Mouse (Mus musculus): ENCODE results near the gene Nacc2.
A peak's percentile ranks its signal among the peaks of the same experiment; 100 is the strongest.

The Nacc2 gene

GRCm38 (mm10) chr2:26056226-26056625 lies 66.8 kb downstream of the Nacc2 start:
- DNase-seq (ENCODE audit: low spot score in 2 of 2) = no peak

GRCm38 (mm10) chr2:26055747-26056102 lies 67.3 kb downstream of the Nacc2 start:
- no peak for DNase-seq (ENCODE audit: low spot score in 2 of 2)

- peak; percentile 34 to 59 for DNase-seq (ENCODE audit: low spot score in 2 of 2)
Observed at GRCm38 (mm10) chr2:26055046-26055746, 67.8 kb downstream of the Nacc2 start.

- no peak for DNase-seq (ENCODE audit: low spot score in 2 of 2)
Observed at GRCm38 (mm10) chr2:26052806-26053205, 70.2 kb downstream of the Nacc2 start.

GRCm38 (mm10) chr2:26048816-26049215 lies 74.2 kb downstream of the Nacc2 start:
- no peak for DNase-seq (ENCODE audit: low spot score in 2 of 2)

GRCm38 (mm10) chr2:26044216-26044615 lies 78.8 kb downstream of the Nacc2 start:
- no peak for DNase-seq (ENCODE audit: low spot score in 2 of 2)

- no peak for DNase-seq (ENCODE audit: low spot score in 2 of 2)
Observed at GRCm38 (mm10) chr2:26042603-26043002, 80.4 kb downstream of the Nacc2 start.

GRCm38 (mm10) chr2:26041163-26041810 lies 81.7 kb downstream of the Nacc2 start:
- DNase-seq (ENCODE audit: low spot score in 2 of 2) = no peak

GRCm38 (mm10) chr2:26039951-26040350 lies 83.1 kb downstream of the Nacc2 start:
- DNase-seq (ENCODE audit: low spot score in 2 of 2) = peak; percentile 64

- DNase-seq (ENCODE audit: low spot score in 2 of 2) = no peak
Observed at GRCm38 (mm10) chr2:26037386-26037785, 85.6 kb downstream of the Nacc2 start.

GRCm38 (mm10) chr2:26034344-26035050 lies 88.5 kb downstream of the Nacc2 start:
- DNase-seq (ENCODE audit: low spot score in 2 of 2) = no peak

- no peak for DNase-seq (ENCODE audit: low spot score in 2 of 2)
Observed at GRCm38 (mm10) chr2:26030288-26030687, 92.7 kb downstream of the Nacc2 start.

- DNase-seq (ENCODE audit: low spot score in 2 of 2) = peak in 1 of 2 experiments; percentile 36
Observed at GRCm38 (mm10) chr2:26024138-26025075, 98.6 kb downstream of the Nacc2 start.

GRCm38 (mm10) chr2:26022626-26023025 lies 100.4 kb downstream of the Nacc2 start:
- no peak for DNase-seq (ENCODE audit: low spot score in 2 of 2)

GRCm38 (mm10) chr2:26022258-26022565 lies 100.8 kb downstream of the Nacc2 start:
- DNase-seq (ENCODE audit: low spot score in 2 of 2) = no peak

- DNase-seq (ENCODE audit: low spot score in 2 of 2) = peak; percentile 85 to 91
Observed at GRCm38 (mm10) chr2:26021561-26022257, 101.3 kb downstream of the Nacc2 start, which contains the start of gene Ubac1. Gene Ubac1, minus strand, starts transcription at chr2:26021747.

- DNase-seq (ENCODE audit: low spot score in 2 of 2) = peak in 1 of 2 experiments; percentile 53
Observed at GRCm38 (mm10) chr2:26020714-26021560, 102.1 kb downstream of the Nacc2 start.

- DNase-seq (ENCODE audit: low spot score in 2 of 2) = no peak
Observed at GRCm38 (mm10) chr2:26019923-26020322, 103.1 kb downstream of the Nacc2 start.

GRCm38 (mm10) chr2:26017326-26017725 lies 105.7 kb downstream of the Nacc2 start:
- no peak for DNase-seq (ENCODE audit: low spot score in 2 of 2)

- no peak for DNase-seq (ENCODE audit: low spot score in 2 of 2)
Observed at GRCm38 (mm10) chr2:26013674-26014073, 109.3 kb downstream of the Nacc2 start.

Data from frontal cortex, postnatal 10 days (tissue).